Mouse (Mus musculus) NIH3T3 (cell line): ENCODE measurements around the gene Csrnp2.

Experiments
- DNase-seq: peaks from one replicate; pipeline ENCODE4 v3.0.0-alpha.2; 2012; ENCODE audit warnings: low read depth

Gene Csrnp2

DNA sequence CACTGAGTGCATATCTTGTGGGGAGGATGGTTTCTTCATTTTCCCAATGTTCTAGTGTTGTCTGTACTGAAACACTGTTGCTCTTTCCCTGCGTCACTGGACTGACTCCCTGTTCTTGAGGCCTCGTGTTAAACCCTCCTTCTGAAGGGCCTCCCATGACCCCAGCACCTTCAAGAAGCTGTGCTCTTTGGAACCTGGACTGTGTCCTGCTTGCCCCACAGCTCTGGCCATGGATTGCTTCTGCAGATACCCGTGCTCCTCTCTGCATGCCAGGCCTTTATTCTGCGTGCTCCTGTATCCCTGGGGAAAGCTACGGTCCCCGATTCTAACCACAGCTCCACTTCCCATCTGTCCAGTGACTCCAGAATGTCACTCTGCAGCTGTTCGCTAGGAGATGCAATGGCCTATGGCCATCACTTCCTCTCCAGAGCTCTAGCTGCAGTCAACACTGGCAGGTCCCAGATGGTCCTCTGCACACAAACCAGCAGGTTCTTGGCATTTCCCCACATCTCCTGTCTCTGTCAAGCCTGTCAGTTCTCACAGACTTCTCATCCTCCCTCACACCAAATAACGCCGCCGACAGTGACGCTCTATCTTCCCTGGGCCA lies 65.2 kb downstream of the Csrnp2 start:
- DNase-seq: no peak
